Mouse (Mus musculus): Measurements from ENCODE around the gene Spag9. TPM values are rescaled to one million over a fixed set of nuclear protein-coding genes. Genes with fewer than 3 reads are reported as not detected.

The Spag9 gene
- polyA plus RNA-seq, 1 experiment from 2014 or later: 29.7 TPM

Other genes starting within 250 kb of the Spag9 start
- gene Utp18, start 110.3 kb upstream of the Spag9 start, polyA plus RNA-seq (2015; fragmentation: Nextera tagmentation; extraction: Ambion mirVana): 17.0 and 18.3 TPM in 2 replicates
- 17.1 and 17.5 TPM in 2 replicates for gene Mbtd1, start 110.2 kb upstream of the Spag9 start, polyA plus RNA-seq (2015; fragmentation: Nextera tagmentation; extraction: Ambion mirVana)
- gene Nme2, start 39.8 kb upstream of the Spag9 start, polyA plus RNA-seq (2015; fragmentation: Nextera tagmentation; extraction: Ambion mirVana): 325 and 357 TPM in 2 replicates
- gene Gm20390, start 27.8 kb upstream of the Spag9 start, polyA plus RNA-seq (2015; fragmentation: Nextera tagmentation; extraction: Ambion mirVana): 303 and 315 TPM in 2 replicates
- 112 and 120 TPM in 2 replicates for gene Nme1, start 27.6 kb upstream of the Spag9 start, polyA plus RNA-seq (2015; fragmentation: Nextera tagmentation; extraction: Ambion mirVana)
- 26.1 and 29.9 TPM in 2 replicates for gene Tob1, start 215.4 kb downstream of the Spag9 start, polyA plus RNA-seq (2015; fragmentation: Nextera tagmentation; extraction: Ambion mirVana)
- gene Wfikkn2, start 249.9 kb downstream of the Spag9 start, polyA plus RNA-seq (2015; fragmentation: Nextera tagmentation; extraction: Ambion mirVana): 2.0 and 2.2 TPM in 2 replicates

Measured in heart, embryonic 13.5 days (tissue).